Mouse (Mus musculus): ENCODE results near the gene Alyref2.
"Not testable (repeated sequence)": the region's sequence is repeated elsewhere in the genome, so short reads cannot be mapped to it uniquely, and the experiment has no call there.

- not testable (repeated sequence) for TF ChIP-seq CTCF, EP300 (IDR thresholded peaks at IDR 0.05; ENCODE audit: low read depth)
Measured at GRCm38 (mm10) chr1:171471941-171472340, 31.3 kb upstream of the Alyref2 start.

All from liver, postnatal 0 days (tissue).